Mouse (Mus musculus): ENCODE measurements at regions not wholly inside any gene's neighbourhood (a gene's known extent, or its start where the extent isn't known, plus 50 kb on each side); places are given as distances from the start of the nearest gene placed in this dataset.

DNA sequence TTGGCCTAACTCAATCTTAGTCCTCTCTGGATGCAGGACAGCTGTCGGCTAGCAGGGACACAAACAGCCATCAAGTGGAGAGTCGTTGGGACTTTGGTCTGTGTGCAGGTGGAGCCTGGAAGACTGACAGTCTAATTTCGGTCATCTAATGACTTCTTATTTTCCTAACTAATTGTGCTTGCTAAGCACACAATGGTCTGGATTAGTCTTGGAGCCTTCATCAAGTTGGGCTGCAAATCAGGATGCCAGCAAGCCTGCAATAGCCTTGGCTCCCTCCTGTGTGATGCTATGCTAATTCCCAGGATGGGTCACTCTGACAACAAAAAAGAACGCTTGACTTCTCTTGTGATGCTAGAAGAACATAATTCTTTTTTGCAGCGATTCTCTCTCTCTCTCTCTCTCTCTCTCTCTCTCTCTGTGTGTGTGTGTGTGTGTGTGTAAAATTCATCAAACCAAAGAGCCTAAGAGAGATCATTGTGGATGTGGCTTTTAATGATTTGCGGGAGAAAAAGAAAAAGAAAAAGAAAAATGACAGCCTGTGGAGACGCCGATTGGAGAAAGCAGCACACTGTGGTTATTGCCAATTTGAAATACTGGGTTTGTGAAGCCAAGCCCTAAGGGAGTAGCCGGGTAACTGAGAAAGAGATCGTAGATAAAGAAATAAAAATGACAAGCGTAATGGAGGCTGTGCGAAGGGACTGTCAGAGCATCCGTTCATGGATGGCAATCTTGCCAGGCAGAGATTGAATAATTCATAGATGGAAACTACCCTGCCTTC, 61.5 kb upstream of the Sox4 start:
- Histone ChIP-seq H3K4me3 (ENCODE audit: low read depth, low read length) (no peak overlapping the region), H3K27me3 (ENCODE audit: control insufficient read depth, insufficient read depth, low read length) (no peaks in the 10 kb centered on the region), H3K36me3 (ENCODE audit: control insufficient read depth, insufficient read depth, low read length) (no peaks in the 10 kb centered on the region), H3K4me1 (ENCODE audit: control insufficient read depth, insufficient read depth, low read length) (0 out of 2 replicates have a peak, but pooled peaks cover 6% of the 10 kb centered on the region), H3K9me3 (replicated peaks; ENCODE audit: control insufficient read depth, low read length) (no peaks in the 10 kb centered on the region), H3K4me2 (no peak overlapping the region), H3K27ac (ENCODE audit: low read depth, low read length) (no peak overlapping the region), H3K9ac (ENCODE audit: low read depth, low read length) (no peak overlapping the region)
- WGBS (ENCODE audit: insufficient replicate concordance) = 63% methylated on average over 13 of the region's 13 CpGs
- ATAC-seq (replicated peaks; ENCODE audit: insufficient number of reproducible peaks, low FRiP score, low TSS enrichment) = no peak

DNA sequence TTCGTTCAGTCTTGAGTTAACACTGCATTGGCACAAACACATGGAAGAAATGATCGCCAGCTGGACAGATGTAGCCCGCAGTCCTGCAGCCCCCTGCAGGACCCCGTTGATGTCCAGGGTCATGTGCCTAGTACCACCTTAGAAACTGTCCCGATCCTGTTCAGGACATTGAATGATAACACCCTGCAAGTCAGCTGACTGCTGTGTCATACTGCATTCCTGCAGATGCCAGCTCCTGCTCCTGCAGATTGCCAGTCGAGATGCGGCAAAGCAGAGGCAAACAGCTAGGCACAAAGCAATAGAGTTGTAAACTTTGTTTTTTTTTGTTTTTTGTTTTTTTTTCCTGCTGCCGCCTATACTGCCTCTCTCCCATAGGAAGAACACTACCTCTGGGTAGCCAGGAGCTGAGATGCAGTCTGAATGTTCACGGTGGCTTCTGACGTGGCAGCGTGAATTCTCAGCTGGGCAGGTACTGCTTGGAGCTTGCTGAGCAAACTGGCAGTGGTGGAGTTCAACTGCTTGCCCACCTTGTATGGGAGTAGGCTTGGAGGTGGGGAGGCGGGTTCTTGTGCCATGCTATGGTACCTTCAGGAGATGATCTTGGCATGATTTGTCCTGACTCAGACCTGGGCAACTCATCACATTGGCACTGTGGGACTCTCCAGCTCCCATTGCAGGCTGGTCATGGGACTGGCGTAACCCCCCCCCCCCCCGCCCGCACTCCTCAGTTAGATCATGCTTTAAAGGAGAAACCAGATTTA, 60.7 kb upstream of the Sox4 start:
- ATAC-seq (replicated peaks; ENCODE audit: insufficient number of reproducible peaks, low FRiP score, low TSS enrichment) = no peak
- H3K27me3 ChIP-seq (ENCODE audit: control insufficient read depth, insufficient read depth, low read length) = no peaks in the 10 kb centered on the region
- H3K36me3 ChIP-seq (ENCODE audit: control insufficient read depth, insufficient read depth, low read length) = no peaks in the 10 kb centered on the region
- H3K4me2 ChIP-seq = no peak overlapping the region
- no peak overlapping the region for H3K4me3 ChIP-seq (ENCODE audit: low read depth, low read length)
- H3K9ac ChIP-seq (ENCODE audit: low read depth, low read length) = no peak overlapping the region
- H3K9me3 ChIP-seq (replicated peaks; ENCODE audit: control insufficient read depth, low read length) = no peaks in the 10 kb centered on the region
- no peak overlapping the region for H3K27ac ChIP-seq (ENCODE audit: low read depth, low read length)
- WGBS (ENCODE audit: insufficient replicate concordance) = 76% methylated on average over 15 of the region's 15 CpGs
- 0 out of 2 replicates have a peak, but pooled peaks cover 6% of the 10 kb centered on the region for H3K4me1 ChIP-seq (ENCODE audit: control insufficient read depth, insufficient read depth, low read length)

DNA sequence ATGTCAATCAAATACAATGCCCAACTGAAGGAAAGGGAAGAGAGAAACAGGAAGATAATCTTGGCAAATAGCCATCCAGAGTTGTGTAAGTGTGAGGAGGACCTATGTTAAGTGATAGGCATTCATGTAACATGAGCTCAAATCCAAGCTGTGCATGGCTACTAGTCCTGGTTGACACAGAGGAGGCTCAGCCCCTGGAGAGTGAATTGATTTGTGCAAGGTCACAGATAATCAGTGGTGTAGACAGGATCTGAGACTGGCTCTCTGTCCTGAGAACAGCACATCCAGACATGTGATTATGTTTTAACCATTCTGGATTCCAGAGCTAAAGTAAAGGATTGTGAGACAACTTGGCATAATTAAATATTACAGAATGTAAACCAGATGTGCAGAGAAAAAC, 53.0 kb upstream of the Sox4 start:
- H3K4me2 ChIP-seq = no peak overlapping the region
- ATAC-seq (replicated peaks; ENCODE audit: insufficient number of reproducible peaks, low FRiP score, low TSS enrichment) = no peak
- H3K4me1 ChIP-seq (ENCODE audit: control insufficient read depth, insufficient read depth, low read length) = no peaks in the 10 kb centered on the region
- H3K27ac ChIP-seq (ENCODE audit: low read depth, low read length) = no peak overlapping the region
- no peaks in the 10 kb centered on the region for H3K9me3 ChIP-seq (replicated peaks; ENCODE audit: control insufficient read depth, low read length)
- no peak overlapping the region for H3K4me3 ChIP-seq (ENCODE audit: low read depth, low read length)
- no peaks in the 10 kb centered on the region for H3K27me3 ChIP-seq (ENCODE audit: control insufficient read depth, insufficient read depth, low read length)
- no peaks in the 10 kb centered on the region for H3K36me3 ChIP-seq (ENCODE audit: control insufficient read depth, insufficient read depth, low read length)
- no peak overlapping the region for H3K9ac ChIP-seq (ENCODE audit: low read depth, low read length)

Measured in heart, embryonic 11.5 days (tissue).